Mouse (Mus musculus) bone marrow macrophage, adult 2 months (primary cell): ENCODE measurements at regions not wholly inside any gene's neighbourhood (a gene's known extent, or its start where the extent isn't known, plus 50 kb on each side); places are given as distances from the start of the nearest gene placed in this dataset.

Source experiments
- CTCF ChIP-seq: IDR thresholded peaks from 2 replicates; pipeline ENCODE4 v1.5.1; 2012; ENCODE audit warnings: low read depth, mild to moderate bottlenecking, low read length, moderate library complexity
- POLR2A ChIP-seq: IDR thresholded peaks from 2 replicates; pipeline ENCODE4 v1.6.1; 2012; ENCODE audit warnings: mild to moderate bottlenecking, low read depth, low read length, borderline replicate concordance

GRCm38 (mm10) chr16:12588889-12589288 lies 520.6 kb upstream of the Ercc4 start:
- no peak for TF ChIP-seq CTCF
- TF ChIP-seq POLR2A, result no peak
